Mouse (Mus musculus) lung, adult 2 months (tissue): ENCODE measurements around the gene Tnn.

Experiments
- CTCF ChIP-seq: fragments of 200-500 bp; IDR thresholded peaks from 2 replicates; pipeline ENCODE4 v1.5.1; 2011; ENCODE audit warnings: mild to moderate bottlenecking, low read length, control low read depth; ENCODE audit not compliant: insufficient read depth
- POLR2A ChIP-seq: fragments of 200-500 bp; IDR thresholded peaks from 2 replicates; pipeline ENCODE4 v1.6.1; 2011; ENCODE audit warnings: low read depth, mild to moderate bottlenecking, control low read depth, low read length, borderline replicate concordance; ENCODE audit errors: extremely low read depth

DNA sequence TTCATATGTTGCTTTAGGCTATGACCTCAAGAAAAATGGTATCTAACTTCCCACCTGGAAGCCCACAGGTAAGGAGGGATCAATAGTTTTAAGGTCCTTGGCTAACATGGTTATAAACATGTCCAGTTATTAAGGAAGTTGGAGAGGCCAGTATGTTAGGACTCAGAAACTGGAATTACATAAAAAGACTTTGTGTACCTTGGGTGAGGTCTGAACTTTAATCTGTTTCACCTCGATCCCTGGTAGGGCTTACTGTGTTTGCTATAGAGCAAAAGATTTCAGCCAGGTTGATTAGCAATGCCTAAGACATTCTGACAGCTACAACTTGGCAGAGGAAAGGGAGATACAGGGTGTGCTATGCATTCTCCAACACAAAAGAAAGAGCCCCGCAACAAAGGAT lies 29.4 kb downstream of the Tnn start:
- TF ChIP-seq CTCF, result no peak
- TF ChIP-seq POLR2A, result no peak
